Mouse (Mus musculus): ENCODE results near the gene Ncor2. TPM values are rescaled to one million over a fixed set of nuclear protein-coding genes. Genes with fewer than 3 reads are reported as not detected.
A peak's percentile ranks its signal among the peaks of the same experiment; 100 is the strongest.

Ncor2 gene
- polyA plus RNA-seq, 1 experiment from 2014 or later, result 11.1 TPM

GRCm38 (mm10) chr5:125196054-125196453 is 17.0 kb upstream of the Ncor2 start:
- Histone ChIP-seq H3K36me3 (ENCODE audit: control insufficient read depth, insufficient read depth, low read length) (no peaks in the 10 kb centered on the region), H3K4me2 (replicated peaks; ENCODE audit: low read depth) (no peak overlapping the region), H3K4me3 (ENCODE audit: low read depth, low read length) (no peak overlapping the region), H3K4me1 (replicated peaks; ENCODE audit: control insufficient read depth, insufficient read depth) (no peaks in the 10 kb centered on the region), H3K9me3 (ENCODE audit: control insufficient read depth, low read length) (no peaks in the 10 kb centered on the region), H3K9ac (ENCODE audit: low read length) (no peak overlapping the region), H3K27ac (replicated peaks) (no peak overlapping the region), H3K27me3 (ENCODE audit: control insufficient read depth, insufficient read depth, low read length) (no peaks in the 10 kb centered on the region)
- DNase-seq (ENCODE audit: low spot score) (no peak), ATAC-seq (ENCODE audit: low FRiP score, low TSS enrichment) (no peak)
- no peak for TF ChIP-seq CTCF (IDR thresholded peaks at IDR 0.05; ENCODE audit: low read depth)
- no peak for TF ChIP-seq EP300 (optimal IDR thresholded peaks at IDR 0.05)
- WGBS, result 50% methylated on average over 13 of the region's 13 CpGs

DNA sequence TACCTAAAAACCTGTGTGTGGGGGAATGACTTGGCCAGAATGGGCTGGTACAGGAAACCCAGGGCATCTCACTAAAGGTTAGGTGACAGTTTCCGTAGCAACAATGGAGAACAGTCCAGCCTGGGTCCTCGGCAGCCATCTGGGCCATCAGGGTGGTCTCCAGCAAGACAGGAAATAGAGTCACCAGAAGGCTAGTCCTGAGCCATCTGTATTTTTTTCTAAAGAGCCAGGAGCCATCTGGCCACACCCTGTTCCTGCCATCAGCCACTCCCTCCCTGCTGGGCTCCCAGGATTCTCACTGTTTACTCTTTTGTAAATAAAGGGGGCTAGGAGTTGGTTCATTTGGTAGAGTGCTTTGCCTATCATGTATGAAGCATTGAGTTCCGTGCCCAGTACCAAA is 16.1 kb upstream of the Ncor2 start:
- Histone ChIP-seq H3K9ac (ENCODE audit: low read length) (no peak overlapping the region), H3K27me3 (ENCODE audit: control insufficient read depth, insufficient read depth, low read length) (no peaks in the 10 kb centered on the region), H3K27ac (replicated peaks) (no peak overlapping the region), H3K9me3 (ENCODE audit: control insufficient read depth, low read length) (no peaks in the 10 kb centered on the region), H3K4me2 (replicated peaks; ENCODE audit: low read depth) (no peak overlapping the region), H3K4me1 (replicated peaks; ENCODE audit: control insufficient read depth, insufficient read depth) (no peaks in the 10 kb centered on the region), H3K36me3 (ENCODE audit: control insufficient read depth, insufficient read depth, low read length) (no peaks in the 10 kb centered on the region), H3K4me3 (ENCODE audit: low read depth, low read length) (no peak overlapping the region)
- WGBS, result 47% methylated on average over 3 of the region's 3 CpGs
- ATAC-seq (ENCODE audit: low FRiP score, low TSS enrichment), result no peak
- TF ChIP-seq EP300 (optimal IDR thresholded peaks at IDR 0.05), result no peak
- TF ChIP-seq CTCF (IDR thresholded peaks at IDR 0.05; ENCODE audit: low read depth), result no peak
- no peak for DNase-seq (ENCODE audit: low spot score)

DNA sequence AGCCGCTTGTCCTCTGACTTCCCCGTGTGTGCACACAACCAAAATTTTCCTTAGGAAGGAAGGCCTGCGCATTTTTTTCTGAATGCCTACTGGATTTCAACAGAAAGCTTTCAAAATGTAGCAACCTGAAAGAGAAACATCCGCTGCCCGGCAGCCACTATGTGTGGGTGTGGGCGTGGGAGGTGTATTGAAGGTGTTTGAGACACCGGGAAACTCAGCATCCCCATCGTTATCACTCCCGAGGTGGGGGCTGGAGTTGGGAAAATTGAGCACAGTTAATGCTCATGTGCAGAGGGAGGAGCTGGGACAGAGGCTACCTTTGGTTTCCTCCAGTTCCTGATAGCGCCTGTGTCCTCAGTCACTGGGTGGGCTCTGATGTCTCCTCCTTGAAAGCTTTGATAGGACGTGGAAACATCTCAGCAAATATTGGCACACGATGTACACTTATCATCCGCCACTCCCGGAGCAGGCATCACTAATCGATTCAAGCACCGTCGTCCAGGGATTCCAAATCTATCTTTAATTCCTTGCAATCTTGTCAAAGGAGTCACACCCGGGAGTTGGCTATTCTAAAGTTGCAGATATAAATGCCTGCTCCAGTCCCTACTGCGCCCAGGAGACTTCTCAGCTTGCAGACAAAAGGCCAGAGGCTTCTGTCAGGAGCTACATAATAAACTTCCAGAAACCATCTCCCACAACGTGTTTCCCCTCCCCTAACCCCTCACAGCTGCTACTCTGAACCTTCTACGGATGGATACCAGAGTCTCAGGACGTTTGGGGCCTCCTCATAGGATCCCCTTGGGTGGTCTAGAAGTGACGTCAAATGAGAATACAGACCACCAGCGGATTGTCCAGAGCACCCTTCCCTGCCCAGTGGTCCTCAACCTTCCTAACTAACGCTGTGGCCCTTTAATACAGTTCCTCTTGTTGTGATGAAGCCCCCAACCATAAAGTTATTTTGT is 14.7 kb upstream of the Ncor2 start:
- peak overlapping the region; percentile 61; the same call in 1 of the 2 replicates for H3K27ac ChIP-seq (replicated peaks)
- H3K9ac ChIP-seq (ENCODE audit: low read length), result no peak overlapping the region
- TF ChIP-seq EP300 (optimal IDR thresholded peaks at IDR 0.05) (no peak), CTCF (IDR thresholded peaks at IDR 0.05; ENCODE audit: low read depth) (no peak)
- H3K27me3 ChIP-seq (ENCODE audit: control insufficient read depth, insufficient read depth, low read length), result no peaks in the 10 kb centered on the region
- no peaks in the 10 kb centered on the region for H3K9me3 ChIP-seq (ENCODE audit: control insufficient read depth, low read length)
- peaks cover 2% of the 10 kb centered on the region; the same call in 1 of the 2 replicates for H3K4me1 ChIP-seq (replicated peaks; ENCODE audit: control insufficient read depth, insufficient read depth)
- 42% methylated on average over 25 of the region's 25 CpGs for WGBS
- no peak for ATAC-seq (ENCODE audit: low FRiP score, low TSS enrichment)
- no peak for DNase-seq (ENCODE audit: low spot score)
- 0 out of 2 replicates have a peak overlapping the region, but pooled peaks have one; percentile 8 for H3K4me2 ChIP-seq (replicated peaks; ENCODE audit: low read depth)
- H3K36me3 ChIP-seq (ENCODE audit: control insufficient read depth, insufficient read depth, low read length), result no peaks in the 10 kb centered on the region
- H3K4me3 ChIP-seq (ENCODE audit: low read depth, low read length), result no peak overlapping the region

DNA sequence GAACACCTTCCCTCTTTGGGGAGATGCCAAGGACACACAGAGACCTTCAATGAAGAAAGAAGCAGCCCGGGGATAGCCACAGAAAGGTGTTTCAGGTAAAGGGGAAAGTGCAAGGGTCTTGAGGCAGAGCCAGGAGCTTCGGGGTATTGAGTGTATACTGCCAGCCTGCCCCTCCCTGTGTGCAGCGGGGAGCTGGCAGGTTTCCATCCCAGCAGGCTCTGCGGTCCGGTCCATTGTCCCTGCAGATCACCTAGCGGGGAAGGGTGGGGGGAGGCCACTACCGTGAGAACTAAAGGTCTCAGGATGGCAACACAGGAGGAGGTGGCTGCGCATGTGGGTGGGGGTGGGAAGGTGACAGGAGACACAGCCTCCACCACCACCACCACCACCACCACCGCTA is 12.6 kb upstream of the Ncor2 start:
- Histone ChIP-seq H3K9ac (ENCODE audit: low read length) (no peak overlapping the region), H3K9me3 (ENCODE audit: control insufficient read depth, low read length) (no peaks in the 10 kb centered on the region), H3K4me3 (ENCODE audit: low read depth, low read length) (no peak overlapping the region), H3K36me3 (ENCODE audit: control insufficient read depth, insufficient read depth, low read length) (no peaks in the 10 kb centered on the region), H3K27me3 (ENCODE audit: control insufficient read depth, insufficient read depth, low read length) (no peaks in the 10 kb centered on the region), H3K27ac (replicated peaks) (no peak overlapping the region), H3K4me2 (replicated peaks; ENCODE audit: low read depth) (no peak overlapping the region), H3K4me1 (replicated peaks; ENCODE audit: control insufficient read depth, insufficient read depth) (peaks cover 3% of the 10 kb centered on the region; the same call in 1 of the 2 replicates)
- TF ChIP-seq CTCF (IDR thresholded peaks at IDR 0.05; ENCODE audit: low read depth), result no peak
- TF ChIP-seq EP300 (optimal IDR thresholded peaks at IDR 0.05), result no peak
- 55% methylated on average over 9 of the region's 9 CpGs for WGBS
- ATAC-seq (ENCODE audit: low FRiP score, low TSS enrichment) (no peak), DNase-seq (ENCODE audit: low spot score) (no peak)

GRCm38 (mm10) chr5:125190105-125190813 is 11.2 kb upstream of the Ncor2 start:
- H3K9ac ChIP-seq (ENCODE audit: low read length), result no peak overlapping the region
- no peaks in the 10 kb centered on the region for H3K9me3 ChIP-seq (ENCODE audit: control insufficient read depth, low read length)
- no peaks in the 10 kb centered on the region for H3K36me3 ChIP-seq (ENCODE audit: control insufficient read depth, insufficient read depth, low read length)
- H3K4me3 ChIP-seq (ENCODE audit: low read depth, low read length), result no peak overlapping the region
- ATAC-seq (ENCODE audit: low FRiP score, low TSS enrichment) (0 out of 2 replicates have a peak, but pooled peaks have one; percentile 4), DNase-seq (ENCODE audit: low spot score) (no peak)
- no peak overlapping the region for H3K4me2 ChIP-seq (replicated peaks; ENCODE audit: low read depth)
- TF ChIP-seq EP300 (optimal IDR thresholded peaks at IDR 0.05), result no peak
- no peak for TF ChIP-seq CTCF (IDR thresholded peaks at IDR 0.05; ENCODE audit: low read depth)
- H3K27ac ChIP-seq (replicated peaks), result no peak overlapping the region; the same call in 1 of the 2 replicates
- WGBS, result 75% methylated on average over 7 of the region's 7 CpGs
- H3K4me1 ChIP-seq (replicated peaks; ENCODE audit: control insufficient read depth, insufficient read depth), result peaks cover 3% of the 10 kb centered on the region; the same call in 1 of the 2 replicates
- no peaks in the 10 kb centered on the region for H3K27me3 ChIP-seq (ENCODE audit: control insufficient read depth, insufficient read depth, low read length)
